Mouse (Mus musculus) heart, postnatal 4 days (tissue): ENCODE measurements around the gene Snd1. TPM values are rescaled to one million over a fixed set of nuclear protein-coding genes. Genes with fewer than 3 reads are reported as not detected.

Experiments
- DNase-seq: peaks from one replicate; pipeline ENCODE4 v3.0.0; 2021
- total RNA-seq, 2 experiments: library from RNA; stranded (reverse); gene quantifications; 2 replicates each; pipeline ENCODE4 v1.2.3; 2021

The Snd1 gene
- total RNA-seq, 2 experiments from 2014 or later: 118 to 128 TPM

DNA sequence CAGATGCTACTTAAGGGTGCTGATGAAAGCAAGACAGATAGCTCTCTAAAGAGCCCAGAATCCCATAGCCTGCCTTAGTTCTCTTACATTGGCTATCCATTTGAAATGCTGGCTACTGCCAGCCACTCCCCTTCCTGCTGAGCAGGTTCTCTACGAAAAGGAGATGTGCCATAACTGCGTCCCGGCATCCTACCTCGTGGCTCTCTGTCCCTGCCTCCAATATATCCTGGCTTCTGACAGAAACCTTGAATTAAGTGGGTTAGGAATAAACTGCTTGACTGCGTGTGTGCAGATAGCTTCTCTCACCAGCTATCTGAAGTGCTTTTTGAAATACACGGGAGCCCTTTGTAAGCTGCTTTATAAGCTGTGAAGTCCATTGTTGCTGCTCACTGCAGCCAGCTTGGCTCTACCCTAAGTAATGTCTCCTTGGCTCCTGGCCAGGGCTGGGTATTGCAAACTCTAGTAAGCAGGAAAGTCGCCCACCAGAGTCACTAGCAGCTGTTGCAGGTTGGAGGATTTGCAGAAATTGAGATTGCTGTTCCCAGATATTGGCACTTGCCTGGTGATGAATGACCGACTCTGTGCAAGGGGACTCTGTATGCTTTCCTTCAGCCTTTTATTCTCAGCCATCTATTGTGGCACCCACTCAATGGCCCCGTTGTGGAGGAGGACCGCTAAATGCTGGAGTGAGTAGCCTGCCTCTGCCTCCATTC lies 281.5 kb downstream of the Snd1 start:
- DNase-seq: peak; percentile 43

GRCm38 (mm10) chr6:28758293-28758692 lies 283.4 kb downstream of the Snd1 start:
- no peak for DNase-seq

DNA sequence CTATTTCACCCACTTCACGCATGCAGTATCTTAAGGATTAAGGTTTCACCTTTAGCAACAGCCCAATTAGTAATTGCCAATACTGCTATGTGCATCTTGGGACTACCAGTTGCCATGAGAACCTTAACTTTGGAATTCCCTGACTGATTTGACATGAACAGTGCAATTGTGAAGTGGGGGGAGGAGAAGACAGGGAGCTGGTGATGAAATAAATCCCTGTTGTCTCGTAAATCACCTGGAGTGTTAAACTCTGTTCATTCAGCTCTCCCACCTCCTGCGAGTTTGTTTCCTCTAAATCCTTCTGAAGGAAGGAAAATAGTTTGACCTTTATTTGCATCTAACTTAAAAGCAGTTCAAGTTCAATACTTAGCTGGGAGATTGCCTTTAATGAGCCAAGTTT lies 286.8 kb downstream of the Snd1 start:
- DNase-seq: no peak

- DNase-seq: no peak
Measured at GRCm38 (mm10) chr6:28762132-28762775, 287.3 kb downstream of the Snd1 start.

GRCm38 (mm10) chr6:28766622-28767021 lies 291.7 kb downstream of the Snd1 start:
- no peak for DNase-seq

DNA sequence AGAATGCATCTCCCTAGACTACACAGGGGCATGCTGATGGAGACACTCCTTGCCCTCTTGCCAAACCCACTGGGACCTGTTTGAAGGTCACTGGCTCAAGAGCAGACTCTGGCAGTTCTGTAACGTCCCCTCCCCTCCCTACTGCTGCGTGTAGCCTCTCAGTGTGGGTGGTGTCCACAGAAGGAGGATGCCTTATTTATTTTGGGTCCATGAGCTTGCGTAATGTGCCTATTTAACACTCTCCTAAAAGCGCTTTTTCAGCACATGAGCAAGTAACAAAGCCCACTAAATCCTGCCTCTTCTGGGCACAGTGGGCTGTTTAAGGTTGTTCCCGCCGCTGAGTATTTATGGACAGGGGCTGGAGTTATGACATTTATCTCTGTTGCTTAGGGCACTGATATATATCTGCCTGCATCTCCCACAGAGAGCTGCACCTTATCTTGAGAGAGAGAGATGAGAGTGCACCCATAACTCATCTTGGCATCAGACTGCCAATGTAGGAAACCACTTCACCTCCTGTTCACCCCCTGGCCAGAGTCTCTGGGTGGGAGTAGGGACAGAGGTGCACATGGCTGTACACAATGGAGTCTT lies 293.0 kb downstream of the Snd1 start:
- no peak for DNase-seq

DNA sequence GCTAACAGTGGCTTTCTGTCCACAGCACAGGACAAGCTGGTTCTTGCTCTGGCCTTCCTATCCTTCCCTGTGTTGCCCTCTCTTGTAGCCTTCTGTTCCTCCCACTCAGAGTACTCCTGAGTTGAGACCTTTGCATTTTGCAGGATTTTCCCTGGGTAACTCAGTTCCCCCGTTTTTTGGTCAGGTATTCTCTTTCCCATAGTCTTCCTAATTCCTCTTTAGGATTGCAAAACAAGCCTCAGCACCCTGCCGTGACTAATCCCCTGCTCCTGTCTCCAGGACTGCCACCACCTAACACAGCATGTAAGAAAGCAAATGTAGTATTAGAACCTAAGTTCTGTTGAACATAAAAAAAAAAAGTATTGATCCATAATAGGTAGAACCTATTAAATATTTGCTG lies 296.4 kb downstream of the Snd1 start:
- DNase-seq: no peak

- DNase-seq: no peak
Measured at GRCm38 (mm10) chr6:28781696-28782095, 306.8 kb downstream of the Snd1 start.

DNA sequence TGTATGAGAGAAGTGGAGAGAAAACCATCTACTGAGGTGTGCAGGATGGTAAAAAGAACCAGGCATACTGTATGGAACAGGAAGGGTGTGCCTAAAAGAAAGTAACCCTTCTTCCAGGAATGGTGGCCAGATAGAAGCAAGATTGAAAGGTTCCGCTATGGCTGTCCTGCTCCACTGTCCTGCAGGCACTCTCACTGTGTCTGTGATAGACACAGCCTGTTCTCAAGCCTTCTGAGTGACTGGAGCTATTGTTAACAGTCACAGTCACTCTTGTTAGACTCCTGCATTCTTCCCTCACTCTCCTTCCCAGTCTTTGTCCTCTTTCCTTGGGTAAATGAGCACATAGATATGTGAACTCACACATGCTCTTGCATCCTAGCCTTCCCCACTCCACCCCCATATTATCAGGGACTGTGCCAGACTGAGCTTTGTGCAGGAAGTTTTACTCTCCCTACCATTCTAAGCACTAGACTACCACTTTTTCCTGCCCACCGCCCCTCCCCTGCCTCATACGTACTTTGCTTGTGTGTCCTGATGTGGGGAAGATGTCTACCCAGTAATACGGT lies 308.2 kb downstream of the Snd1 start:
- no peak for DNase-seq

DNA sequence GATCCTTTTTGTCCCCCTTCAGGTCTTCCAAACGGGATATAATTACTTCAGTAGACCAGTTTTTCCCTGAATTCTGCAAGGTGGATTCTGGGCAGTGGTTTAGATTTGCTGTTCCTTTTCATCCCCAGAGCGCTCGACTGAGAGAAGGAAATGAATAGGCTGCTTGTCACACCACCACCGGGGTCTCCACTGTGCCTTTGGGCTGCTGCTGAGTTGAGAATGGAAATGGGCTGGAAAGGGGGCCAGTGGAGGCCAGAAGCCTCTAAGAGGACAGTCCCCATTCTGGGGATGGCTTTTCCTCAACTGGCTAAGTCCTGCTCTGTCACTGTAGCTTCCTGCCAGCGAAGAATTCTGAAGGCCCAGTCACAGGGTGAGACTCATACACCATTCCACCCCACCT lies 309.0 kb downstream of the Snd1 start:
- no peak for DNase-seq

DNA sequence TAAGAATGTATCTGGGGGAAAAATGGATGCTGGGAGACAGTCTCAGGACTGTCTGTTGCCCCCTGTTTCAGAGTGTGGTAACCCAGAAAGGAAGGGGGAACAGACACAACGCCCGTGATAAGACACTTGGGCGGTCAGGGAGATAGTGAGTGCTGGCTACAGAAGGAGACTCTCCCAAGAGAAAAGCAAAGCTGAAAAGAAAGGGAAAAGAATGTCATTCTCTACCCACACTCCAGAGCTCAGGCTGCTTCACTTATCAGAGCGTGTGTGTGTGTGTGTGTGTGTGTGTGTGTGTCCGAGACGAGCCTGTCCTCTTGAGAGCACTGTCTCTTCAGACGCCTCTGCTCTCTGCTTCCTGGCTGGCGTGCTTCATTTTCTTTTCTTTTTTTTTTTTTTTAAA lies 310.8 kb downstream of the Snd1 start:
- peak; percentile 19 for DNase-seq

- DNase-seq: no peak
Measured at GRCm38 (mm10) chr6:28787133-28787532, 312.2 kb downstream of the Snd1 start.

GRCm38 (mm10) chr6:28789685-28790084 lies 314.7 kb downstream of the Snd1 start:
- no peak for DNase-seq

DNA sequence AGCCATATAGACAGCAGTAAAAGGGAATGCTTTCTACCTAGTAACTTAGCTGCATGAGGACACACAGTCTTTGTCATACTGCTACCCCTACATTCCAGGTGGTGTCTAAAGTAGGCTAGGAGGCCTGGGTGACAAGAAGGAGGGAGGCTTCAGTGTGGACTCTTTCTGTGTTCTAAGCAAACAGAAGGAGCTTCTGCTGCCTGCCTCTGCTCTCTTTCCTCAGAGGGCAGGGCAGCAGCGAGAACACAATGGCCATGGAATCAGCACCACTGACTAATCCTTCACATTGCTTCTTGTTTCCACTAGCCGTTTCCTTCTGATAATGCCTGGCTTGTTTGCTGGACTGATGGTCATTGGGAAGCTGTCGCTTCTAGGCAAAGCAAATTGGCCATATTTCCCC lies 316.2 kb downstream of the Snd1 start:
- no peak for DNase-seq

- DNase-seq: no peak
Measured at GRCm38 (mm10) chr6:28791809-28792208, 316.9 kb downstream of the Snd1 start.

DNA sequence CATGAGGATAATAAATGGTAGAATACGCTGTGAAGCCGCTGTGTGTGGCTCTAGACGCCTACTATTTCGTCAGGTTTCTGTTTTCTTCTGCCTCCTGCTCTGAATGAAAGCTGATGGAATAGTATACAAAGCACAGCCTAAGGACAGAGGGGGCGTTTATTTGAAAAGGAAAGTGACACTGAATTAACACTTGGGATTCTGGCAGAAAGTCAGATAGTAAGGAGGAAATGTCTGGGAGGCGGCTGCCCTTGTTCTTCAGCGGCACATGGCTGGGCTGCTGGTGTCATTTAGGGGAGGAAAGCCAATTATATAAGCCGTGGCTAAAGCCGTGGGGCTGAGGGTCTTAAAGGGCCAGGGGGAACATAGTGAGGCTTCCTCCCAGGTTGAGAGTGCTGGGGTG lies 320.4 kb downstream of the Snd1 start:
- no peak for DNase-seq

GRCm38 (mm10) chr6:28795792-28796515 lies 321.0 kb downstream of the Snd1 start:
- DNase-seq: no peak

DNA sequence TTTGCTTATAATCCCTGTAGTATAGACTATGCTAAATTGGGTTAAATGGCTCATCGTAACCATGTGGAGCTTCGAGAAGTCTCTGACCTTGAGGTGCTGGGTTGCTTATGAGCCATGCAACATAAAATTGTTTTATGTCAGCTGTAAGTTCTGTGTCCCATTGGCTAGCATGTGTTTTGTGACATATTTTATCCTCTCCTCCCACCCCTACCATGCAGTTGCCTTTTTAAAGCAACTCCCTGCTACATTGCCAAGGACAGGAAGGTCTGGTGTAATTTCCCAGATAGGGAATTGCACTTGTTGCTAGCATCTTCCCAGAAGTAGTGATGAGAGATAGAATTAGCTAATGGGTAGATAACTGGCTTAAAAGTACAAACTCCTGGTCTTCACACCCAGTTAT lies 324.9 kb downstream of the Snd1 start:
- DNase-seq: no peak

DNA sequence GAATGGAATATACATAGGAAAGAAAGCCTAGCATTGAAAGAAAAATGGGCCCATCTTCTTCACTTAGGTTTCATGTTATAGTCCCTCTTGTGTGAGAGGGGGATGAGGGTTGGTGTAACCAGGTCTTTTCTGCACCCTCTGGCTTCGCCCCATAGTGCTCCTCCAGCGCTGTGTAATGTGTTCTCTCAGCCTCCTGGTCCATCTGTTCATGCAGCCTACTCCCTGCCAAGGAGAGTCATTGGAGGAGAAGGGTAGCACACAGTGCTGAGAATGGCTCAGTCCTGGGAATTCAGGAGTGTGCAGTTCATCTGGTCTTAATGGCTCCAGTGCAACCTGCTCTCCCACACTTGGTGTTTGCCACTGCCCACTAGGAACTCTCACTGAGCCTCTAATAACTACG lies 326.0 kb downstream of the Snd1 start:
- no peak for DNase-seq

GRCm38 (mm10) chr6:28803678-28804279 lies 328.8 kb downstream of the Snd1 start:
- no peak for DNase-seq

DNA sequence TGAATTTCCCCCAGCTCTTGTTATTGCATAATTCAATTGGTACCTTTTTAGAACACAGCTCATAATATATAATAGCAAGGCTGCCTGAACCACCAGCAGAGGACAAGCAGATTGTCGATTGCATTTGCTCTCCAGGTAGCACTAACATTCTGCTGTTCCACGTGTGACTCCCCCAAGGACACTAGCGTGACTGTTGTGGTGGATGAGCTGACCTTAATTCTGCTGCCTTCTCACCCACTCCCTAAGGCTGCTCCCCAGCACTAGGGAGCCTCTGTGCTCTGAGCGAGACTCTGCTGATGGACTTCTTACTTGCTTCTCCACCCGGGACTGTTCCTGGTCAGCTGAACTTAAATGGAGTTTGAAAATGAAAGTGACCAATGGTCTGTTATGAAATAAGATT lies 329.8 kb downstream of the Snd1 start:
- no peak for DNase-seq

GRCm38 (mm10) chr6:28813057-28813456 lies 338.1 kb downstream of the Snd1 start:
- DNase-seq: no peak

GRCm38 (mm10) chr6:28814895-28815294 lies 340.0 kb downstream of the Snd1 start:
- no peak for DNase-seq
